Mouse (Mus musculus): ENCODE results near the gene Pde10a. TPM values are rescaled to one million over a fixed set of nuclear protein-coding genes. Genes with fewer than 3 reads are reported as not detected.

The Pde10a gene
- polyA plus RNA-seq, 1 experiment = 1.5 TPM

DNA sequence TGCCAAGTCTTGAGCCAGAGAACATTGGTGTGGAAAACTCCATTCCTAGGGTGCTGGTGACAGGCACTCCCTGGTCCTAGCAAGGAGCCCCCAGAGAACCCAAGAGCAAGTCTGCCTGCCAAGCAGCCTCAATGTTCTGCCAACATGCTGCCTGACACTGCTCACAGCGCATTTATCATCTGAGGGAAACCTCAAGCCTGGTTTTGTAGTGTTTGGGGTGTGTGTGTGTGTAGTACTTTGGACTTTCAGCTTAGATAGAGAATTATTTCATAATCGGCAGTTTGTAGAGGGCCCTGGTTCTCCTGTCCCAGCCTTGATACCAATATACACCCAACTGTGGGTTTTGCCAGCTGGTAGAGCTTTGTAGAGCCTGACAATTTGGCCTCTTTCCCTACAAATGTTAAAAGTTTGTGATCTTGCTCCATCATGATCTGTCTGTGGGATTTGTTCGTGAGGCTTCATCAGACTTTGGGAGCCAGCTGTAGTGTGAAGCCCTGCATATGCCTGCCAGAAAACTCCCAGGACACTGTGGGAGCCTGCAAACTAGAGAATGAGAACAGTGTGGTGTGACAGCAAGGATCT lies 127.6 kb downstream of the Pde10a start:
- Histone ChIP-seq H3K4me1 (ENCODE audit: control insufficient read depth, insufficient read depth, insufficient read length) (no peaks in the 10 kb centered on the region), H3K4me3 (ENCODE audit: extremely low read depth, insufficient read depth, insufficient read length) (no peak overlapping the region), H3K36me3 (ENCODE audit: control insufficient read depth, insufficient read depth, low read length) (no peaks in the 10 kb centered on the region), H3K27me3 (ENCODE audit: control insufficient read depth, insufficient read depth, low read length) (no peaks in the 10 kb centered on the region), H3K27ac (ENCODE audit: insufficient read depth, low read length) (no peak overlapping the region)
- 81% methylated on average over 3 of the region's 3 CpGs for WGBS
- no peak for DNase-seq (ENCODE audit: low read depth in 1 of 2, low spot score in 2 of 2)
- no peak for TF ChIP-seq POLR2A (IDR thresholded peaks at IDR 0.05; ENCODE audit: low read depth, low read length)
- no peak for TF ChIP-seq CTCF (IDR thresholded peaks at IDR 0.05; ENCODE audit: extremely low read depth, insufficient read depth, insufficient read length, insufficient replicate concordance)

DNA sequence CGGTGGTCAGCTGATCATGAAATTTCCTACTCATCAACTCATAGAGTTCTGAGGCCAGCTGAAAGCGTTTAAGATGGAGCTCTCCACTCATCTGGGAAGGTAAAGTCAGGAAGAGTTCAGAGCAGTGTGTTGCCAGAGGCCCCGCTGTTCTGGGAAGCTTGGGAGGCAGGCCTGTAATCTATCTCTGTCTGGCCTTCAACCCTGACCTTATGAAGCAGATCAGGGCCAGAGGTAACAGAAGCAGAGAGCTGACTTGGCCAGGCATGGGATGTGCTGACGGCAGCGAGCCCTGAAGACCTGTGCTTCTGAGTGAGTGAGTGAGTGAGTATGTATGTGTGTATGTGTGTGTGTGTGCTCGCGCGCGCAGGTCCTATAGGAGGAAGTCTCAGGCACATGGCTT lies 132.5 kb downstream of the Pde10a start:
- TF ChIP-seq POLR2A (IDR thresholded peaks at IDR 0.05; ENCODE audit: low read depth, low read length) (no peak), CTCF (IDR thresholded peaks at IDR 0.05; ENCODE audit: extremely low read depth, insufficient read depth, insufficient read length, insufficient replicate concordance) (no peak)
- no peaks in the 10 kb centered on the region for H3K4me1 ChIP-seq (ENCODE audit: control insufficient read depth, insufficient read depth, insufficient read length)
- WGBS = 82% methylated on average over 9 of the region's 9 CpGs
- H3K4me3 ChIP-seq (ENCODE audit: extremely low read depth, insufficient read depth, insufficient read length) = no peak overlapping the region
- H3K27ac ChIP-seq (ENCODE audit: insufficient read depth, low read length) = no peak overlapping the region
- DNase-seq (ENCODE audit: low read depth in 1 of 2, low spot score in 2 of 2) = no peak
- no peaks in the 10 kb centered on the region for H3K27me3 ChIP-seq (ENCODE audit: control insufficient read depth, insufficient read depth, low read length)
- H3K36me3 ChIP-seq (ENCODE audit: control insufficient read depth, insufficient read depth, low read length) = no peaks in the 10 kb centered on the region

DNA sequence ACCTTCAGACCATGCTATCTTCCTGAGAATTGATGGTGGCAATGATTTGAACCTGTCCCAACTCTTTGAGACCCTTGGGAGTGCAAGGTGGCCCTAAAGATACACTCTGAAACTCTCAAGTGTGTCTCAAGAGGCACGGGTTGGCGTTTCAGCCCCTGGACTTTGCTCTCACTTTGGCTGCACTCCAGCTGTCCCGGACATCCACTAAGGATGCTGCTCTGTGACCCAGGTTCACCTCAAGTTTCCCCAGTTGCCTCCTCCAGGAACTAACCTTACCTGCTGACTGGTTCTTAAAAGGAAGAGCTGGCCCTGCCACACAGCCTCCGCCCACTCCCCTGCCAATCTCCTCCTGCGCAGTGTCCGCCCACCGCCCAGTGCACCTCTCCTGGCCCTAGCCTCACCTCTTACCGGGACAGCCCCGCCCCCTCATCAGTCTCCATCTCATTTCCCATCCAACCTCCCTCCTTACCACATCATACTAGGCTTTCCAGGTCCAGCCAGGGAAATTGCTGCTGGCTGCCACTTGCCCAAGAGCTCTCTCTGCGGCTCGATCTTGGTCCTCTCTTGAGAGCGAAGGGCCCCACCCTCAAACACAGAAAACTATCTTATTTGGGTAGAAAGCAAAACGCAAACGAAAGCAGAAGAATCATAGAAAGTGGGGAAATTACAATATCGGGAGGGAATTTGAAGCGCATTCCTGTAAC lies 133.7 kb downstream of the Pde10a start:
- no peak for TF ChIP-seq CTCF (IDR thresholded peaks at IDR 0.05; ENCODE audit: extremely low read depth, insufficient read depth, insufficient read length, insufficient replicate concordance)
- no peaks in the 10 kb centered on the region for H3K27me3 ChIP-seq (ENCODE audit: control insufficient read depth, insufficient read depth, low read length)
- no peaks in the 10 kb centered on the region for H3K4me1 ChIP-seq (ENCODE audit: control insufficient read depth, insufficient read depth, insufficient read length)
- H3K27ac ChIP-seq (ENCODE audit: insufficient read depth, low read length) = no peak overlapping the region
- no peak for DNase-seq (ENCODE audit: low read depth in 1 of 2, low spot score in 2 of 2)
- no peak overlapping the region for H3K4me3 ChIP-seq (ENCODE audit: extremely low read depth, insufficient read depth, insufficient read length)
- 74% methylated on average over 16 of the region's 16 CpGs for WGBS
- no peaks in the 10 kb centered on the region for H3K36me3 ChIP-seq (ENCODE audit: control insufficient read depth, insufficient read depth, low read length)

DNA sequence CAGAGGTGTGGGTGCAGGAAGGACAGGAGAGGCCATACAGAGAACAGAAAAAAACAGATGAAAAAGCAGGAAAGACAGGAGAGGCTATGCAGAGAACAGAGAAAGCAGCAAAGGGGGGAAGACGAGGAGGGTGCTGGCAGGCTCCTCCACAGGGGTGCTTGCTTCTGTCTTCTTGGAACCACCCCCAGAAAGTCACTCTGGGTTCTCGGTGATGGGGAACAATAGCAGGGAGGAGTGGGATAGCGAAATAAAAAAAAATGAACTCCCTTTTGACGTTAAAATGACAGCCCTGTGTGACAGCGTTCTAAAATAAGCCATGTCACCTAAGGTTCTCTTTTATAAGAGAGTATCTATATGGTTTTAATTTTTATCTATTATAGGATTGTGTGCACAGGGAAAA lies 141.7 kb downstream of the Pde10a start:
- Histone ChIP-seq H3K27me3 (ENCODE audit: control insufficient read depth, insufficient read depth, low read length) (no peaks in the 10 kb centered on the region), H3K4me3 (ENCODE audit: extremely low read depth, insufficient read depth, insufficient read length) (no peak overlapping the region), H3K27ac (ENCODE audit: insufficient read depth, low read length) (no peak overlapping the region), H3K36me3 (ENCODE audit: control insufficient read depth, insufficient read depth, low read length) (no peaks in the 10 kb centered on the region), H3K4me1 (ENCODE audit: control insufficient read depth, insufficient read depth, insufficient read length) (no peaks in the 10 kb centered on the region)
- 72% methylated on average over 5 of the region's 5 CpGs for WGBS
- TF ChIP-seq POLR2A (IDR thresholded peaks at IDR 0.05; ENCODE audit: low read depth, low read length) (no peak), CTCF (IDR thresholded peaks at IDR 0.05; ENCODE audit: extremely low read depth, insufficient read depth, insufficient read length, insufficient replicate concordance) (no peak)
- no peak for DNase-seq (ENCODE audit: low read depth in 1 of 2, low spot score in 2 of 2)

DNA sequence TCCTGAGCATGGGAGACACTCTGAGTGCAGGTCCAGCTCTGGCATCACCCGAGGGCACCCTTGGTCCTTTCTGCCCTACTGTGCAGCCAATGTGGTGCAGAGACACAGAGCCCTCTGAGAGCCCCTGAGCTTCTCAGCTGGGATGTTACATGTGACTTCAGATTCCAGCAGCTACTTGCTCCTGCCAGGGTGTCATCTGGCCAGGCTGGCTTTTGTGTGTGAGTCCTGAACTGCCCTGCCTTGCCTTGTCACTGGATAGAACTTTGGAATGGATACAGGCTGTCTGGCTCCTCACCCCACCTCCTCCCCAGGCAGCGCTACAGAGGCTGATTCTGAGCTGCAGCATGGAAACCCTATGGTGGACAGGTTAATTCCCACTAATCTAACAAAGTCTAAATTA lies 149.5 kb downstream of the Pde10a start:
- DNase-seq (ENCODE audit: low read depth in 1 of 2, low spot score in 2 of 2) = no peak
- Histone ChIP-seq H3K27me3 (ENCODE audit: control insufficient read depth, insufficient read depth, low read length) (no peaks in the 10 kb centered on the region), H3K36me3 (ENCODE audit: control insufficient read depth, insufficient read depth, low read length) (no peaks in the 10 kb centered on the region), H3K27ac (ENCODE audit: insufficient read depth, low read length) (no peak overlapping the region), H3K4me3 (ENCODE audit: extremely low read depth, insufficient read depth, insufficient read length) (no peak overlapping the region), H3K4me1 (ENCODE audit: control insufficient read depth, insufficient read depth, insufficient read length) (no peaks in the 10 kb centered on the region)
- WGBS = 92% methylated on average over 2 of the region's 2 CpGs
- no peak for TF ChIP-seq CTCF (IDR thresholded peaks at IDR 0.05; ENCODE audit: extremely low read depth, insufficient read depth, insufficient read length, insufficient replicate concordance)
- no peak for TF ChIP-seq POLR2A (IDR thresholded peaks at IDR 0.05; ENCODE audit: low read depth, low read length)

DNA sequence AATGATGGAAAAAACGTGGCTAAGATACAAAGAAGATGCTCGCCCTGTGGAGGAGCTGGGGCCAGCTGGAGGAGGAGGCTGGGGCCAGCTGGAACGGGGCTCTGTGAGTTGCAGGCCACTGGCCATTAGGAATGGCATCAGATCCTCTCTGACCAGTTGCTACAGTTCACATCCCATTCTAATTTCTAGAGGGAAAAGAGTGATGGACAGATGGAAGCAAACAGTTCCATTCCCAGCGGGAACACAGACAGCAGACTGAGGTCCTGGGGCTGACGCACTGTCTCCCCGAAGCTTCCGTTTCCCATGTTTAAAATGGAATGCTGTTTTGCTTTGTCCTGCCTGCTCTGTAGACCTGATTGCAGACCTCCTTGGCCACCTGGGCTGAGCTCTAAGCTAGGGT lies 161.2 kb downstream of the Pde10a start:
- no peaks in the 10 kb centered on the region for H3K27me3 ChIP-seq (ENCODE audit: control insufficient read depth, insufficient read depth, low read length)
- 78% methylated on average over 7 of the region's 7 CpGs for WGBS

DNA sequence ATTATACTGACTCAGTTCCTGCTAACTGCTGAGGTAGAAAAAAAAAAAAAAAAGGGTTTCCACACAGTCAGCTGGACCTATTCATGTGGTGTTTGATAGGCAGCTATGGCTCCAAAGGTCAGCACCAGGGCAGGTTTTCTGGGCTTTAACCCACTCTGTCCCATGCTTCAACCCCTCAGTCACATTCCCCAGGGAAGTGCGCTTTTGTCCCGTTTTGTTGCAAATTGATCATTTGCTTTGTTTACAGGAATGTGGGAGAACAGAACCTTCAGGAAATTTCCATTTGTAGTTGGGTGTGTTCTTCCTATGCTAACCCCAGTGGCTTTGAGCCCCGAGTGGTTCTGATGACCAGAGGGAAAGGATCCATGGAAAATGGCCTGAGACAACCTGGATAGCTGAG lies 162.9 kb downstream of the Pde10a start:
- H3K4me3 ChIP-seq (ENCODE audit: extremely low read depth, insufficient read depth, insufficient read length) = no peak overlapping the region
- 72% methylated on average over 3 of the region's 3 CpGs for WGBS
- DNase-seq (ENCODE audit: low read depth in 1 of 2, low spot score in 2 of 2) = no peak
- H3K4me1 ChIP-seq (ENCODE audit: control insufficient read depth, insufficient read depth, insufficient read length) = no peaks in the 10 kb centered on the region
- TF ChIP-seq POLR2A (IDR thresholded peaks at IDR 0.05; ENCODE audit: low read depth, low read length) (no peak), CTCF (IDR thresholded peaks at IDR 0.05; ENCODE audit: extremely low read depth, insufficient read depth, insufficient read length, insufficient replicate concordance) (no peak)
- no peaks in the 10 kb centered on the region for H3K27me3 ChIP-seq (ENCODE audit: control insufficient read depth, insufficient read depth, low read length)
- no peak overlapping the region for H3K27ac ChIP-seq (ENCODE audit: insufficient read depth, low read length)
- H3K36me3 ChIP-seq (ENCODE audit: control insufficient read depth, insufficient read depth, low read length) = no peaks in the 10 kb centered on the region

More for the DNA sequence above, 161.2 kb downstream of the Pde10a start:
- no peaks in the 10 kb centered on the region for H3K36me3 ChIP-seq (ENCODE audit: control insufficient read depth, insufficient read depth, low read length)
- TF ChIP-seq POLR2A (IDR thresholded peaks at IDR 0.05; ENCODE audit: low read depth, low read length) (no peak), CTCF (IDR thresholded peaks at IDR 0.05; ENCODE audit: extremely low read depth, insufficient read depth, insufficient read length, insufficient replicate concordance) (no peak)
- H3K4me3 ChIP-seq (ENCODE audit: extremely low read depth, insufficient read depth, insufficient read length) = no peak overlapping the region
- no peak overlapping the region for H3K27ac ChIP-seq (ENCODE audit: insufficient read depth, low read length)
- DNase-seq (ENCODE audit: low read depth in 1 of 2, low spot score in 2 of 2) = no peak
- H3K4me1 ChIP-seq (ENCODE audit: control insufficient read depth, insufficient read depth, insufficient read length) = no peaks in the 10 kb centered on the region
